Mouse (Mus musculus) midbrain, embryonic 11.5 days (tissue): ENCODE measurements around the gene Adora2a. TPM values are rescaled to one million over a fixed set of nuclear protein-coding genes. Genes with fewer than 3 reads are reported as not detected.

Experiments used
- ATAC-seq: fragments of 200-750 bp; cut with Nextera tagmentation; 2 replicates; pipeline ENCODE4 v1.8.0; 2017; ENCODE audit warnings: moderate TSS enrichment, moderate library complexity; ENCODE audit not compliant: low FRiP score
- DNase-seq: peaks from one replicate; pipeline ENCODE4 v3.0.0; 2015; ENCODE audit warnings: low spot score; ENCODE audit errors: missing footprints
- H3K27ac ChIP-seq: fragments of 300-500 bp; sonication (generic); 2 replicates; pipeline ENCODE4 v1.5.1; 2014; ENCODE audit warnings: low read depth, low read length
- H3K27me3 ChIP-seq: fragments of 300-500 bp; sonication (generic); 2 replicates; pipeline ENCODE4 v1.6.1; 2014; ENCODE audit warnings: mild to moderate bottlenecking, low read length, moderate library complexity, mixed read lengths; ENCODE audit not compliant: control insufficient read depth, insufficient read depth
- H3K36me3 ChIP-seq: fragments of 300-500 bp; sonication (generic); 2 replicates; pipeline ENCODE4 v1.6.1; 2014; ENCODE audit warnings: mild to moderate bottlenecking, low read length, moderate library complexity, mixed read lengths; ENCODE audit not compliant: control insufficient read depth, insufficient read depth
- H3K4me1 ChIP-seq: fragments of 300-500 bp; sonication (generic); 2 replicates; pipeline ENCODE4 v1.6.1; 2014; ENCODE audit warnings: low read length; ENCODE audit not compliant: control insufficient read depth, insufficient read depth
- H3K4me2 ChIP-seq: fragments of 300-500 bp; sonication (generic); 2 replicates; pipeline ENCODE4 v1.6.1; 2014; ENCODE audit warnings: mild to moderate bottlenecking, moderate library complexity
- H3K4me3 ChIP-seq: fragments of 300-500 bp; sonication (generic); 2 replicates; pipeline ENCODE4 v1.5.1; 2014; ENCODE audit warnings: low read depth, low read length
- H3K9ac ChIP-seq: fragments of 300-500 bp; sonication (generic); 2 replicates; pipeline ENCODE4 v1.6.1; 2014; ENCODE audit warnings: low read length
- H3K9me3 ChIP-seq: fragments of 300-500 bp; sonication (generic); 2 replicates; pipeline ENCODE4 v1.6.1; 2016; ENCODE audit warnings: low read length; ENCODE audit not compliant: control insufficient read depth
- WGBS: fragments of 180-500 bp; shearing (Covaris S2); extraction: QIAGEN DNeasy Blood & Tissue Kit; methylation state at CpG from one replicate; pipeline ENCODE4 v1.1.7; 2014; 5-methylcytosine and 5-hydroxymethylcytosine counted together
- polyA plus RNA-seq: library from polyadenylated mRNA; unstranded; fragments of >200 nt; fragmentation: Nextera tagmentation; extraction: Ambion mirVana; gene quantifications from 2 replicates; pipeline ENCODE4 v1.2.1, GENCODE M21; 2014

Adora2a gene
- 2.8 and 4.0 TPM in 2 replicates for polyA plus RNA-seq

- no peak for ATAC-seq
- 2% methylated on average over 4 of the region's 4 CpGs for WGBS
- H3K4me2 ChIP-seq = peak within 1 kb of the TSS; percentile 51
- no peak for DNase-seq
- peaks cover 3% of the 10 kb centered on the region for H3K4me1 ChIP-seq
- H3K27me3 ChIP-seq = peaks cover 28% of the 10 kb centered on the region
- peak within 1 kb of the TSS; percentile 47 for H3K9ac ChIP-seq
- H3K4me3 ChIP-seq = peak within 1 kb of the TSS; percentile 35
- H3K9me3 ChIP-seq = no peaks in the 10 kb centered on the region
- H3K27ac ChIP-seq = no peak within 1 kb of the TSS
- H3K36me3 ChIP-seq = no peaks in the 10 kb centered on the region; the same call in 1 of the 2 replicates
Observed at GRCm38 (mm10) chr10:75316872-75316907, at the start of gene Adora2a. Adora2a (plus strand) TSS chr10:75316877.

GRCm38 (mm10) chr10:75273020-75273419, 43.7 kb upstream of the Adora2a start:
- H3K4me2 ChIP-seq = no peak overlapping the region
- 0 out of 2 replicates have a peak, but pooled peaks cover 4% of the 10 kb centered on the region for H3K36me3 ChIP-seq
- no peaks in the 10 kb centered on the region for H3K27me3 ChIP-seq
- 94% methylated on average over 4 of the region's 4 CpGs for WGBS
- ATAC-seq = no peak
- DNase-seq = no peak
- no peak overlapping the region for H3K4me3 ChIP-seq
- no peaks in the 10 kb centered on the region for H3K9me3 ChIP-seq
- no peak overlapping the region for H3K27ac ChIP-seq
- no peaks in the 10 kb centered on the region for H3K4me1 ChIP-seq
- no peak overlapping the region for H3K9ac ChIP-seq

- 94% methylated on average over 12 of the region's 12 CpGs for WGBS
- Histone ChIP-seq H3K27me3 (no peaks in the 10 kb centered on the region), H3K36me3 (peaks cover 4% of the 10 kb centered on the region), H3K9ac (no peak overlapping the region), H3K4me1 (no peaks in the 10 kb centered on the region), H3K9me3 (no peaks in the 10 kb centered on the region), H3K4me3 (no peak overlapping the region), H3K27ac (no peak overlapping the region), H3K4me2 (no peak overlapping the region)
- no peak for DNase-seq
- no peak for ATAC-seq
Observed at GRCm38 (mm10) chr10:75276427-75277013, 40.2 kb upstream of the Adora2a start.

DNA sequence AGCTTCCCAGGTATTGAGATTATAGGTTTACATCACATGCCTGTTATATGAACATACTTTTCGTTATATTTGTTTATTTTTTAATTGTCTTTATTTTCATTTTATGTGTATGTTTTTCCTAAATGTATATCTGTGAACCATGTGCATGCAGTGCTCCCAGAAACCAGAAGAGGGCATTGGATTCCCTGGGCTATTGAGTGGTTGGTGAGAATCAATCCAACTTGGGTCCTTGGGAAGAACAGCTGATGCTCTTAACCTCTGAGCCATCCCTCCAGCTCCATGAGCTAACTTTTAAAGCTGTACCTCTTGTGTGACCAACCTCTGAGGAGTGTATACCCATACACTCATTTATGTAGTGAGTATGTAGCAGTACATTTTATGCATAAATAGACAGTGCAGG, 39.2 kb upstream of the Adora2a start:
- no peak overlapping the region for H3K9ac ChIP-seq
- 84% methylated on average over 1 of the region's 1 CpGs for WGBS
- H3K36me3 ChIP-seq = peaks cover 4% of the 10 kb centered on the region
- H3K27me3 ChIP-seq = no peaks in the 10 kb centered on the region
- H3K4me3 ChIP-seq = no peak overlapping the region
- no peak overlapping the region for H3K4me2 ChIP-seq
- H3K27ac ChIP-seq = no peak overlapping the region
- no peak for ATAC-seq
- no peaks in the 10 kb centered on the region for H3K9me3 ChIP-seq
- peak; percentile 86 for DNase-seq
- H3K4me1 ChIP-seq = no peaks in the 10 kb centered on the region

- Histone ChIP-seq H3K36me3 (peaks cover 5% of the 10 kb centered on the region), H3K4me1 (no peaks in the 10 kb centered on the region), H3K4me3 (no peak overlapping the region), H3K27me3 (no peaks in the 10 kb centered on the region), H3K9ac (no peak overlapping the region), H3K27ac (no peak overlapping the region), H3K9me3 (no peaks in the 10 kb centered on the region), H3K4me2 (no peak overlapping the region)
- DNase-seq (no peak), ATAC-seq (no peak)
- 87% methylated on average over 5 of the region's 5 CpGs for WGBS
Observed at GRCm38 (mm10) chr10:75282648-75283047, 34.0 kb upstream of the Adora2a start.

DNA sequence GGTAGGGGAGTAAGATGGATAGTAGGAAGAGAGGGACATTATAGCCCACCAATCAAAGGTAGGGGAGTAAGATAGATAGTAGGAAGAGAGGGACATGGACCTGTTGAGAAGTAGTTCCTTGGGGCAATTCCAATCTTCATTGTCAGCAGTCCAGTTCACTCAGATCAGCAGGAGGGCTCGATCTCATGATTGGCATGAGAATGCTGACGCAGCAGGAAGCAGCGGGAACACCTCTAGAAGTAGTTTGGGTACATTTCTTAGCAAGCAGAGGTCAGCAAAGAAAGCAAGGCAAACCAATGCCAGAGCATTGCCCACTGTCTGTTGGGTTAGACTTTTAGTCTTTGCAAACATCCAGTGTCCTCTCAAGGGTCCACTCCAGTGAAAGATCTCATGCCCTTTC, 32.9 kb upstream of the Adora2a start:
- WGBS = 98% methylated on average over 3 of the region's 3 CpGs
- DNase-seq = no peak
- no peak for ATAC-seq
- Histone ChIP-seq H3K4me2 (no peak overlapping the region), H3K9ac (no peak overlapping the region), H3K9me3 (no peaks in the 10 kb centered on the region), H3K27me3 (no peaks in the 10 kb centered on the region), H3K36me3 (peaks cover 5% of the 10 kb centered on the region), H3K4me1 (no peaks in the 10 kb centered on the region), H3K27ac (no peak overlapping the region), H3K4me3 (no peak overlapping the region)

DNA sequence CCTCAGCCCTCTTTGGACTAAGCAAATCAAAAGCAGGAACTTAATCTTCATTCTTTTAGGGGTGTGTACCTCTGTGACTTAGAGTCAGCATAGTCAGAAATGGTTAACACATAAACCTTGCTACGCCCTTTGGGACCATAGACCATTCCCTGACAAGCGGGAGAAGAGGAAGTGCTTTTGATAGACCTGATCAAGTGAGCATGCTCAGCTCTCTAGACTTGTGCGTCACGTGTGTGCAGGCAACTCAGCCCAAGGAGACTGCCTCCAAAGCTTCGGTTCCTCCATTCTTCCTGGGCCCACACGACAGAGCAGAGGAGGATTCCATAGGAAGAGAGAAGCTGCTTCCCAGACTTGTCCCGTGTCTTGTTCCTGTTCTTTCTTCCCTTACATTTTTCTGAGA, 28.1 kb upstream of the Adora2a start:
- DNase-seq (no peak), ATAC-seq (no peak)
- Histone ChIP-seq H3K4me2 (no peak overlapping the region), H3K9ac (no peak overlapping the region), H3K27ac (no peak overlapping the region), H3K9me3 (no peaks in the 10 kb centered on the region), H3K27me3 (no peaks in the 10 kb centered on the region), H3K36me3 (no peaks in the 10 kb centered on the region), H3K4me1 (no peaks in the 10 kb centered on the region), H3K4me3 (no peak overlapping the region)
- WGBS = 90% methylated on average over 7 of the region's 7 CpGs

- WGBS = 85% methylated on average over 4 of the region's 4 CpGs
- no peak overlapping the region for H3K4me3 ChIP-seq
- H3K9me3 ChIP-seq = no peaks in the 10 kb centered on the region
- H3K4me2 ChIP-seq = no peak overlapping the region
- no peak overlapping the region for H3K9ac ChIP-seq
- H3K27me3 ChIP-seq = no peaks in the 10 kb centered on the region
- ATAC-seq = no peak
- H3K27ac ChIP-seq = no peak overlapping the region
- no peak for DNase-seq
- H3K4me1 ChIP-seq = no peaks in the 10 kb centered on the region
- no peaks in the 10 kb centered on the region for H3K36me3 ChIP-seq
Observed at GRCm38 (mm10) chr10:75289392-75289791, 27.3 kb upstream of the Adora2a start.

DNA sequence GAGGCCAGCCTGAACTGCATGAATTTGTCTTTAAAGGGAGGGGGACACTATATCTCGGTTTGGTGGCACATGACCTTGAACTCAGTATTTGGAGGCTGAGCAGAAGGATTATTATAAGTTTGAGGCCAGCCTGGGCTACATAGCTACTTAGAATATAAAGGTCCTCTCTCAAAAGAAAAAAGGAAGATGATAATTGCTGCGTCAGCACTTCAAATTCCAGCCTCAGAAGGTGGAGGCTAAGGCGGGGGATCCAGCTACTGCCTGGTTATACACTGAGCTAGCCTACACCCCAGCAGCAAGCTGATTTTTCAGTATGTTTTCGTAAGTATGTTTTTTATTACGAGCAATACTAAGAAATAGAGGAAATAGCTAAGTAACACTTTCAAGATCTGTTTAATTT, 26.0 kb upstream of the Adora2a start:
- 87% methylated on average over 5 of the region's 5 CpGs for WGBS
- no peaks in the 10 kb centered on the region for H3K27me3 ChIP-seq
- ATAC-seq (no peak), DNase-seq (no peak)
- H3K9me3 ChIP-seq = no peaks in the 10 kb centered on the region
- no peak overlapping the region for H3K4me2 ChIP-seq
- no peaks in the 10 kb centered on the region for H3K36me3 ChIP-seq
- H3K27ac ChIP-seq = no peak overlapping the region
- no peak overlapping the region for H3K9ac ChIP-seq
- no peaks in the 10 kb centered on the region for H3K4me1 ChIP-seq
- no peak overlapping the region for H3K4me3 ChIP-seq

- no peak overlapping the region for H3K4me3 ChIP-seq
- no peaks in the 10 kb centered on the region for H3K4me1 ChIP-seq
- no peaks in the 10 kb centered on the region for H3K9me3 ChIP-seq
- no peak overlapping the region for H3K27ac ChIP-seq
- H3K9ac ChIP-seq = no peak overlapping the region
- no peak overlapping the region for H3K4me2 ChIP-seq
- H3K27me3 ChIP-seq = no peaks in the 10 kb centered on the region
- DNase-seq (no peak), ATAC-seq (no peak)
- no peaks in the 10 kb centered on the region for H3K36me3 ChIP-seq
- WGBS = 93% methylated on average over 1 of the region's 1 CpGs
Observed at GRCm38 (mm10) chr10:75291338-75291737, 25.3 kb upstream of the Adora2a start.
